Mouse (Mus musculus) heart, embryonic 13.5 days (tissue): ENCODE results near the gene Olfr1342. TPM values are rescaled to one million over a fixed set of nuclear protein-coding genes. Genes with fewer than 3 reads are reported as not detected.

Experiments used
- ATAC-seq: fragments of 200-750 bp; cut with Nextera tagmentation; 2 replicates; pipeline ENCODE4 v1.8.0; 2017; ENCODE audit warnings: moderate TSS enrichment; ENCODE audit not compliant: insufficient number of reproducible peaks, low FRiP score, low TSS enrichment; ENCODE audit errors: extremely low read depth
- H3K27ac ChIP-seq: fragments of 300-500 bp; sonication (generic); replicated peaks from 2 replicates; pipeline ENCODE4 v1.5.1; 2015; ENCODE audit warnings: moderate library complexity, mild to moderate bottlenecking, inconsistent platforms
- H3K27me3 ChIP-seq: fragments of 300-500 bp; sonication (generic); replicated peaks from 2 replicates; pipeline ENCODE4 v1.6.1; 2015; ENCODE audit warnings: mild to moderate bottlenecking, inconsistent platforms
- H3K36me3 ChIP-seq: fragments of 300-500 bp; sonication (generic); 2 replicates; pipeline ENCODE4 v1.6.1; 2015; ENCODE audit warnings: mild to moderate bottlenecking, inconsistent platforms
- H3K4me1 ChIP-seq: fragments of 300-500 bp; sonication (generic); 2 replicates; pipeline ENCODE4 v1.6.1; 2015; ENCODE audit warnings: inconsistent platforms
- H3K4me2 ChIP-seq: fragments of 300-500 bp; sonication (generic); 2 replicates; pipeline ENCODE4 v1.6.1; 2015; ENCODE audit warnings: inconsistent platforms, mild to moderate bottlenecking, moderate library complexity
- H3K4me3 ChIP-seq: fragments of 300-500 bp; sonication (generic); 2 replicates; pipeline ENCODE4 v1.5.1; 2015; ENCODE audit warnings: moderate library complexity, mild to moderate bottlenecking, inconsistent platforms
- H3K9ac ChIP-seq: fragments of 300-500 bp; sonication (generic); 2 replicates; pipeline ENCODE4 v1.6.1; 2015; ENCODE audit warnings: inconsistent platforms, mild to moderate bottlenecking, moderate library complexity
- H3K9me3 ChIP-seq: fragments of 300-500 bp; sonication (generic); 2 replicates; pipeline ENCODE4 v1.6.1; 2016; ENCODE audit warnings: inconsistent platforms
- WGBS: fragments of 180-500 bp; shearing (Covaris S2); methylation state at CpG from one replicate; pipeline ENCODE4 v1.1.7; 2015; ENCODE audit warnings: mixed read lengths; 5-methylcytosine and 5-hydroxymethylcytosine counted together
- polyA plus RNA-seq: library from polyadenylated mRNA; unstranded; fragments of >200 nt; fragmentation: Nextera tagmentation; extraction: Ambion mirVana; gene quantifications from 2 replicates; pipeline ENCODE4 v1.2.1, GENCODE M21; 2015

Gene Olfr1342
- 0.19 TPM in 1 of 2 replicates, not detected in the other for polyA plus RNA-seq

- no peak within 1 kb of the TSS for H3K4me2 ChIP-seq
- H3K27me3 ChIP-seq: peaks cover 7% of the 10 kb centered on the region; the same call in 1 of the 2 replicates
- H3K27ac ChIP-seq: no peak within 1 kb of the TSS
- no peak within 1 kb of the TSS for H3K9ac ChIP-seq
- no peaks in the 10 kb centered on the region for H3K9me3 ChIP-seq
- no peaks in the 10 kb centered on the region for H3K4me1 ChIP-seq
- H3K4me3 ChIP-seq: no peak within 1 kb of the TSS
- no peaks in the 10 kb centered on the region for H3K36me3 ChIP-seq
- no peak for ATAC-seq
- WGBS: 56% methylated on average over 12 of the region's 12 CpGs
Measured at GRCm38 (mm10) chr4:118692412-118692973, at the start of gene Olfr1342. TSS of gene Olfr1342 (minus strand) at chr4:118692756.

GRCm38 (mm10) chr4:118741881-118742280 lies 49.3 kb upstream of the Olfr1342 start:
- Histone ChIP-seq H3K27me3 (peaks cover 48% of the 10 kb centered on the region), H3K27ac (no peak overlapping the region), H3K4me1 (0 out of 2 replicates have a peak, but pooled peaks cover 4% of the 10 kb centered on the region), H3K4me3 (no peak overlapping the region), H3K9ac (no peak overlapping the region), H3K9me3 (peaks cover 12% of the 10 kb centered on the region), H3K4me2 (peak overlapping the region; percentile 27), H3K36me3 (no peaks in the 10 kb centered on the region)
- no peak for ATAC-seq
- 8% methylated on average over 16 of the region's 16 CpGs for WGBS

- H3K4me3 ChIP-seq: no peak overlapping the region
- WGBS: 10% methylated on average over 11 of the region's 11 CpGs
- no peak overlapping the region for H3K27ac ChIP-seq
- peak overlapping the region; percentile 27 for H3K4me2 ChIP-seq
- H3K36me3 ChIP-seq: no peaks in the 10 kb centered on the region
- peaks cover 48% of the 10 kb centered on the region for H3K27me3 ChIP-seq
- ATAC-seq: no peak
- H3K4me1 ChIP-seq: 0 out of 2 replicates have a peak, but pooled peaks cover 4% of the 10 kb centered on the region
- H3K9me3 ChIP-seq: peaks cover 4% of the 10 kb centered on the region
- no peak overlapping the region for H3K9ac ChIP-seq
Measured at GRCm38 (mm10) chr4:118740988-118741698, 48.6 kb upstream of the Olfr1342 start.

GRCm38 (mm10) chr4:118739574-118739973 lies 47.0 kb upstream of the Olfr1342 start:
- no peak overlapping the region for H3K4me3 ChIP-seq
- no peaks in the 10 kb centered on the region for H3K9me3 ChIP-seq
- no peak overlapping the region for H3K9ac ChIP-seq
- no peaks in the 10 kb centered on the region for H3K36me3 ChIP-seq
- no peak for ATAC-seq
- 0 out of 2 replicates have a peak, but pooled peaks cover 4% of the 10 kb centered on the region for H3K4me1 ChIP-seq
- no peak overlapping the region for H3K4me2 ChIP-seq
- peaks cover 48% of the 10 kb centered on the region for H3K27me3 ChIP-seq
- no peak overlapping the region for H3K27ac ChIP-seq
- whole genome bisulfite sequencing: 59% methylated on average over 3 of the region's 3 CpGs

GRCm38 (mm10) chr4:118731875-118732274 lies 39.3 kb upstream of the Olfr1342 start, which contains the start of gene Olfr1339:
TSS of gene Olfr1339 (plus strand) at chr4:118732175.
- Histone ChIP-seq H3K9ac (no peak within 1 kb of the TSS), H3K36me3 (no peaks in the 10 kb centered on the region), H3K4me1 (no peaks in the 10 kb centered on the region), H3K4me3 (no peak within 1 kb of the TSS), H3K9me3 (no peaks in the 10 kb centered on the region), H3K4me2 (no peak within 1 kb of the TSS), H3K27me3 (no peaks in the 10 kb centered on the region), H3K27ac (no peak within 1 kb of the TSS)
- ATAC-seq: no peak
- WGBS: 83% methylated on average over 1 of the region's 1 CpGs

GRCm38 (mm10) chr4:118721742-118722483 lies 29.4 kb upstream of the Olfr1342 start:
- 45% methylated on average over 10 of the region's 10 CpGs for WGBS
- H3K9me3 ChIP-seq: no peaks in the 10 kb centered on the region
- H3K4me1 ChIP-seq: no peaks in the 10 kb centered on the region
- no peak for ATAC-seq
- H3K9ac ChIP-seq: no peak overlapping the region
- no peak overlapping the region for H3K4me2 ChIP-seq
- no peak overlapping the region for H3K4me3 ChIP-seq
- H3K36me3 ChIP-seq: no peaks in the 10 kb centered on the region
- no peaks in the 10 kb centered on the region for H3K27me3 ChIP-seq
- no peak overlapping the region for H3K27ac ChIP-seq

- Histone ChIP-seq H3K4me3 (no peak within 1 kb of the TSS), H3K27ac (no peak within 1 kb of the TSS), H3K27me3 (no peaks in the 10 kb centered on the region), H3K9ac (no peak within 1 kb of the TSS), H3K36me3 (no peaks in the 10 kb centered on the region), H3K4me2 (no peak within 1 kb of the TSS), H3K4me1 (no peaks in the 10 kb centered on the region), H3K9me3 (no peaks in the 10 kb centered on the region)
- no peak for ATAC-seq
Measured at GRCm38 (mm10) chr4:118719838-118720237, 27.3 kb upstream of the Olfr1342 start, which contains the start of gene Olfr1340. TSS of gene Olfr1340 (plus strand) at chr4:118720138.

- H3K9ac ChIP-seq: no peak overlapping the region
- WGBS: 63% methylated on average over 1 of the region's 1 CpGs
- no peak overlapping the region for H3K4me3 ChIP-seq
- ATAC-seq: no peak
- H3K9me3 ChIP-seq: no peaks in the 10 kb centered on the region
- H3K36me3 ChIP-seq: no peaks in the 10 kb centered on the region
- no peaks in the 10 kb centered on the region for H3K27me3 ChIP-seq
- H3K27ac ChIP-seq: no peak overlapping the region
- H3K4me2 ChIP-seq: no peak overlapping the region
- H3K4me1 ChIP-seq: no peaks in the 10 kb centered on the region
Measured at GRCm38 (mm10) chr4:118711656-118712055, 19.1 kb upstream of the Olfr1342 start.

- no peaks in the 10 kb centered on the region for H3K36me3 ChIP-seq
- H3K27me3 ChIP-seq: no peaks in the 10 kb centered on the region
- no peak overlapping the region for H3K9ac ChIP-seq
- no peaks in the 10 kb centered on the region for H3K4me1 ChIP-seq
- H3K27ac ChIP-seq: no peak overlapping the region
- no peak for ATAC-seq
- 77% methylated on average over 5 of the region's 5 CpGs for WGBS
- H3K9me3 ChIP-seq: no peaks in the 10 kb centered on the region
- H3K4me3 ChIP-seq: no peak overlapping the region
- H3K4me2 ChIP-seq: no peak overlapping the region
Measured at GRCm38 (mm10) chr4:118708086-118708485, 15.5 kb upstream of the Olfr1342 start.

- H3K4me3 ChIP-seq: no peak within 1 kb of the TSS
- no peaks in the 10 kb centered on the region for H3K27me3 ChIP-seq
- 64% methylated on average over 3 of the region's 3 CpGs for WGBS
- H3K9me3 ChIP-seq: no peaks in the 10 kb centered on the region
- no peaks in the 10 kb centered on the region for H3K4me1 ChIP-seq
- no peak within 1 kb of the TSS for H3K9ac ChIP-seq
- ATAC-seq: no peak
- no peak within 1 kb of the TSS for H3K27ac ChIP-seq
- no peaks in the 10 kb centered on the region for H3K36me3 ChIP-seq
- no peak within 1 kb of the TSS for H3K4me2 ChIP-seq
Measured at GRCm38 (mm10) chr4:118703223-118703622, 10.7 kb upstream of the Olfr1342 start, which contains the start of gene Olfr1341. TSS of gene Olfr1341 (plus strand) at chr4:118703523.

- H3K27ac ChIP-seq: no peak overlapping the region
- WGBS: 51% methylated on average over 2 of the region's 2 CpGs
Measured at GRCm38 (mm10) chr4:118693812-118694211, 1.3 kb upstream of the Olfr1342 start.

More at GRCm38 (mm10) chr4:118693812-118694211, 1.3 kb upstream of the Olfr1342 start:
- Histone ChIP-seq H3K4me2 (no peak overlapping the region), H3K27me3 (peaks cover 7% of the 10 kb centered on the region; the same call in 1 of the 2 replicates), H3K36me3 (no peaks in the 10 kb centered on the region), H3K9me3 (no peaks in the 10 kb centered on the region), H3K4me1 (no peaks in the 10 kb centered on the region), H3K4me3 (no peak overlapping the region), H3K9ac (no peak overlapping the region)
- no peak for ATAC-seq
